Mouse (Mus musculus) kidney, embryonic 14.5 days (tissue): ENCODE results near the gene Gucy2e. TPM values are rescaled to one million over a fixed set of nuclear protein-coding genes. Genes with fewer than 3 reads are reported as not detected.
A peak's percentile ranks its signal among the peaks of the same experiment; 100 is the strongest.

Experiments
- ATAC-seq: fragments of 200-750 bp; cut with Nextera tagmentation; 2 replicates; pipeline ENCODE4 v1.8.0; 2017; ENCODE audit warnings: moderate number of reproducible peaks, mild to moderate bottlenecking, moderate TSS enrichment, moderate library complexity; ENCODE audit not compliant: low FRiP score, low TSS enrichment
- H3K27ac ChIP-seq: fragments of 300-500 bp; sonication (generic); 2 replicates; pipeline ENCODE4 v1.5.1; 2014; ENCODE audit warnings: low read depth, mild to moderate bottlenecking, low read length, moderate library complexity, mixed read lengths
- H3K27me3 ChIP-seq: fragments of 300-500 bp; sonication (generic); 2 replicates; pipeline ENCODE4 v1.6.1; 2014; ENCODE audit warnings: mild to moderate bottlenecking, low read length; ENCODE audit not compliant: control insufficient read depth, insufficient read depth
- H3K36me3 ChIP-seq: fragments of 300-500 bp; sonication (generic); 2 replicates; pipeline ENCODE4 v1.6.1; 2014; ENCODE audit warnings: low read length, mixed read lengths; ENCODE audit not compliant: control insufficient read depth, insufficient read depth
- H3K4me1 ChIP-seq: fragments of 300-500 bp; sonication (generic); 2 replicates; pipeline ENCODE4 v1.6.1; 2014; ENCODE audit warnings: low read length, mixed read lengths; ENCODE audit not compliant: control insufficient read depth, insufficient read depth
- H3K4me2 ChIP-seq: fragments of 300-500 bp; sonication (generic); replicated peaks from 2 replicates; pipeline ENCODE4 v1.6.1; 2014; ENCODE audit warnings: low read depth, mild to moderate bottlenecking, low read length
- H3K4me3 ChIP-seq: fragments of 300-500 bp; sonication (generic); 2 replicates; pipeline ENCODE4 v1.5.1; 2014; ENCODE audit warnings: mild to moderate bottlenecking, low read length
- H3K9ac ChIP-seq: fragments of 300-500 bp; sonication (generic); 2 replicates; pipeline ENCODE4 v1.6.1; 2014; ENCODE audit warnings: low read depth, mild to moderate bottlenecking, low read length, moderate library complexity
- H3K9me3 ChIP-seq: fragments of 300-500 bp; sonication (generic); 2 replicates; pipeline ENCODE4 v1.6.1; 2016; ENCODE audit warnings: low read length; ENCODE audit not compliant: control insufficient read depth
- WGBS: fragments of 180-500 bp; shearing (Covaris S2); extraction: QIAGEN DNeasy Blood & Tissue Kit; methylation state at CpG from one replicate; pipeline ENCODE4 v1.1.7; 2014; 5-methylcytosine and 5-hydroxymethylcytosine counted together
- polyA plus RNA-seq: library from polyadenylated mRNA; unstranded; fragments of >200 nt; fragmentation: Nextera tagmentation; extraction: Ambion mirVana; gene quantifications from 2 replicates; pipeline ENCODE4 v1.2.1, GENCODE M21; 2014

Gene Gucy2e
- polyA plus RNA-seq, 1 experiment from 2014 or later, result 0.11 TPM

DNA sequence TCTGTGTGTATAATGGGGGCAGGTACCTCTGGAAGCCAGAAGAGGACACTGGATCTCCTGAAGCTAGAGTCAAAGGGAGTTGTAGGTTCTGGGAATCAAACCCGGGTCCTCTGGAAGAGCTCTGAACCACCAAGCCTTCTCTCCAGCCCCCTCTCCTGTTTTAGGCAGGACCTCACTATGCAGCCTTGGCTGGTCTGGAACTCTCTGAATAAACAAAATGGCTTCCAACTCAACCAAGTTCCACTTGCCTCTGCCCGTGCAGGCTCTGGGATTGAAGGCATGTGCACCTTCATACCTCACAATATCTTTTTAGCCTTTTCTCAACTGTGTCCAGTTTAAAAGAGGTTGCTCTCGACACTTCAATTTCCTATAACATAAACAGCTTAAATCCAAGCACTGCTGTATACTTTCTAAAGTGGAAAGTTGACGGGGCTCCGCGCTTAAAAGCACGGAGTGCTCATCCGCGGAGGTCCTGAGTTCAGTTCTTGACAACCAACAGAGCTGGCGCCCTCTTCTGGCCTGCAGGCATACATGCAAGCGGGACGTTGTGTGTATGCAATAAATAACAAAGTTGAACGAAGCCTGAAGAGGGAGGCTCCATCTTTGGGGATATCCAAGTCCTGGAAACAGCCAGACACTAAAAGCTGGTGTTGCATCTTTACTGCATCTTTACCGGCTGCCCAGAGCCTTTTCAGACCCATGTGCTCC lies 14.5 kb upstream of the Gucy2e start:
- no peaks in the 10 kb centered on the region for H3K9me3 ChIP-seq
- ATAC-seq, result no peak
- no peak overlapping the region for H3K9ac ChIP-seq
- H3K27ac ChIP-seq, result no peak overlapping the region
- no peak overlapping the region for H3K4me2 ChIP-seq
- no peak overlapping the region for H3K4me3 ChIP-seq
- no peaks in the 10 kb centered on the region for H3K27me3 ChIP-seq
- H3K4me1 ChIP-seq, result no peaks in the 10 kb centered on the region
- WGBS, result 67% methylated on average over 14 of the region's 14 CpGs
- no peaks in the 10 kb centered on the region for H3K36me3 ChIP-seq

DNA sequence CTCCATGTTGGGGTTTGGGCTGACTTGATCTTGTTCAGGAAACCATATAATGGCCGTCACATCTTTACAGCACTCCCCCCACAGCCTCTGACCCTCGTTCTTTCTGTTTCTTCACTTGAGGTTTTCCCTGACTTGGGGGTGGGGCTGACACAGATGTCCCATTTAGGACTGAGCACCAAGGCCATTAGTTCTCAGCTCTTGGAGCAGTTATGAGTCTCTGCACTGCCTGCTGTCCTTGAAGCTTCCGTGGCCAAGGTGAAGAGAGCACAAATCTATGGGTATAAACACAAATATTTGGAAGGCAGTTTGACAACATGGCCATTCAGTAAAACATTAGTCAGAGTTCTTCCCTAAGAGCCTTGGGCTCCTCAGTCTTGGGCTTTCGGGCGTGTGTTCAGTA lies 13.3 kb upstream of the Gucy2e start:
- no peaks in the 10 kb centered on the region for H3K36me3 ChIP-seq
- 70% methylated on average over 5 of the region's 5 CpGs for WGBS
- no peaks in the 10 kb centered on the region for H3K27me3 ChIP-seq

DNA sequence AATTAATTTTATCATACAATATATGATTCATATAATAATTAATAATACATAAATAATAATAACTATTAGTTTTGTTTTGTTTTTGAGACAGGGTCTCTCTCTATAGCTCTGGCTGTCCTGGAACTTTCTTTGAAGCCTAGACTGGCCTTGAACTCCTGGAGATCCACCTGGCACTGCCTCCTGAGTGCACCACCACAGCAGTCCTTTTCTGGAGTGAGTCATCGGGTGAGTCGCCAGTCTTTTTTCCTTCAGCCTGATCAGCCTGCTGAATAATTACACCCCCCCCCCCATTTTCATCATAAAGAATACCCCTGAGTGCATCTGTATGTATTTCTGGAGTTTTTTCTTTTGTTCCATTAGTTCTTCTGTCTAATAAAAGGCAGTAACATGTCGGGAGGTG lies 12.3 kb upstream of the Gucy2e start:
- no peak overlapping the region for H3K4me2 ChIP-seq
- H3K4me3 ChIP-seq, result no peak overlapping the region
- no peaks in the 10 kb centered on the region for H3K36me3 ChIP-seq
- WGBS, result 90% methylated on average over 3 of the region's 3 CpGs
- H3K27ac ChIP-seq, result no peak overlapping the region
- no peak for ATAC-seq
- H3K9me3 ChIP-seq, result no peaks in the 10 kb centered on the region
- no peaks in the 10 kb centered on the region for H3K27me3 ChIP-seq
- H3K9ac ChIP-seq, result no peak overlapping the region
- H3K4me1 ChIP-seq, result no peaks in the 10 kb centered on the region

More for the DNA sequence above, 13.3 kb upstream of the Gucy2e start:
- Histone ChIP-seq H3K27ac (no peak overlapping the region), H3K4me3 (no peak overlapping the region), H3K9me3 (no peaks in the 10 kb centered on the region), H3K9ac (no peak overlapping the region), H3K4me1 (no peaks in the 10 kb centered on the region), H3K4me2 (no peak overlapping the region)
- no peak for ATAC-seq

DNA sequence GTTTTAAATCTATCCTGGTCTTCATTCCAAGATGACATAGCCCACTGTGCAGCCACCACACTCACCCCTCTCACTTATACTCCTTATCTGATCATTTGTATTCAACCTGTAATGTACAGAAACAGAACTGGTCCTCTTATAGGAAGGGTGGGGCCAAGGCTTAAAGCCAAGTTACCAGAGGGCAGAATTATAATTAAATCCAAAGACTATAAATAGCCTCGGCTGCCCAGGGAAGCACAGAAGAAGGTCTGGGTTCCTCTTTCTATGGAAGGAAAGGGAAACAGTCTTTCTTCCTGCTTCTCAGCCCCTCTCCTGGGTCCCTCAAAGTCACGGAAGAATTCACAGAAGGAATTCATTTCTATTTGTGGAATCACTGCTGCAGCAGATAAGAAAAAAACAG lies 8.8 kb upstream of the Gucy2e start:
- Histone ChIP-seq H3K4me1 (no peaks in the 10 kb centered on the region), H3K27ac (peak overlapping the region; percentile 42; the same call in 1 of the 2 replicates), H3K4me3 (no peak overlapping the region), H3K27me3 (no peaks in the 10 kb centered on the region), H3K36me3 (no peaks in the 10 kb centered on the region), H3K4me2 (no peak overlapping the region), H3K9ac (no peak overlapping the region), H3K9me3 (no peaks in the 10 kb centered on the region)
- WGBS, result 40% methylated on average over 2 of the region's 2 CpGs
- ATAC-seq, result no peak

DNA sequence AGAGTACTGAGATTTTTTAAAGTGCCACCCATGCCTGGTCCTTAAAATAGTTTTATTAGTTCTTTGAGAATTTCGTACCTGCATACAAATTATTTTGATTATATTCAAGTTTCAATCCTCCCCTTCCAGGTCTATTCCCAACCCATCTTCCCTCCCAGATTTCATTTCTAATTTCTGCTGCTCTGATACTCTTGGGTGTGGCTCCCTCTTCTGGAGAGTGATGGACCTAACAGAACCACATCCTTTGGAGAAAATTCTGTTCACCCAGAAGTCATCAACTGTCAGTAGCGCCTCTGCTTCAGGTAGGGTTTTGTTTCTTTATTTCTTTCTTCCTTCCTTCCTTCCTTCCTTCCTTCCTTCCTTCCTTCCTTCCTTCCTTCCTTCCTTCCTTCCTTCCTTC lies 8.1 kb upstream of the Gucy2e start:
- H3K4me2 ChIP-seq, result no peak overlapping the region
- no peak for ATAC-seq
- WGBS, result 15% methylated on average over 2 of the region's 2 CpGs
- no peak overlapping the region for H3K4me3 ChIP-seq
- no peak overlapping the region for H3K9ac ChIP-seq
- H3K36me3 ChIP-seq, result no peaks in the 10 kb centered on the region
- no peaks in the 10 kb centered on the region for H3K27me3 ChIP-seq
- H3K9me3 ChIP-seq, result no peaks in the 10 kb centered on the region
- H3K4me1 ChIP-seq, result no peaks in the 10 kb centered on the region
- H3K27ac ChIP-seq, result no peak overlapping the region

DNA sequence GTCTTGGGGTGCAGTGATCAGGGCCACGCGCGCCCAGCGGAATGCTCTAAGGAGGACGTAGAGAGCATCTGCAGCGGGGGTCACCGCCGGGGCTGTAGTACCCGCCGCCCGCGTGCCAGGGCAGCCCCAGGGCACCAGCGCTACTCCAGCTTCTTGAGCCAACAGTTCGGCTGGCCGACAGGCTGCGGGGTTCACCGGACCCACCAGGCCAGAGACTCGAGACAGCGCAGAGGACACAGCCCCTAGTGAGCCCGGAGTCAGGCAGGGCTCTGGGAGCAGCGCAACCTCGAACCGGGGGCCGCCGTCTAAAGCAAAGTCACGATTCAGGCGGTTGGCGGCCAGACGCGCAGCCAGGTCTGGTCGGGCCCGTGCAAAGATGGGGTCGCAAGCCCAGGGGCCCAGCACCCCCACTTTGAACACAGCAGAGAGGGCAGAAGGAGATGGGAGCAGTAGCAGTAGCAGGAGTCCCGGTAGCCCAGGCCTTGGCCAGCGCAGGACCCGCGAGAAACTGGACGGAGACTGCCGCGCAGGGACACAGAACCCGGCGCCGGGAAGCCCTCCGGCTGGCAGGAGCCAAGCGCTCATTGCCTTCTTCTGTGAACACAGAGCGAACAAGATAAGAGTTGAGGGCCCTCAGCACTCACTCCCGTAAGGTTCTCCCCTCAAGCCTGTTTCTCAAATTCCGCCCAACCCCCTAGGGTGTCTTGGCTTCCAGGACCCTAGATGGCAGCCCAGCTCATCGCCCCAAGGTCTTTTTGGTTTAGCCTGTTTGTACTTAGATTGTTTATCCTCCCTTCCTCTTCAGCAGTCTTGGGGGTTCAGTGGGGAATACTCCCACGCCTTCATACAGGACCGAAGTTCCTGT lies 543 bp downstream of the Gucy2e start:
- peak; percentile 22; the same call in 1 of the 2 replicates for ATAC-seq
- Histone ChIP-seq H3K27ac (peak overlapping the region; percentile 59; the same call in 1 of the 2 replicates), H3K36me3 (no peaks in the 10 kb centered on the region), H3K27me3 (peaks cover 15% of the 10 kb centered on the region), H3K4me2 (peak overlapping the region; percentile 92), H3K9ac (peak overlapping the region; percentile 52), H3K4me3 (peak overlapping the region; percentile 47), H3K4me1 (peaks cover 8% of the 10 kb centered on the region; the same call in 1 of the 2 replicates), H3K9me3 (no peaks in the 10 kb centered on the region)
- 4% methylated on average over 51 of the region's 51 CpGs for WGBS

DNA sequence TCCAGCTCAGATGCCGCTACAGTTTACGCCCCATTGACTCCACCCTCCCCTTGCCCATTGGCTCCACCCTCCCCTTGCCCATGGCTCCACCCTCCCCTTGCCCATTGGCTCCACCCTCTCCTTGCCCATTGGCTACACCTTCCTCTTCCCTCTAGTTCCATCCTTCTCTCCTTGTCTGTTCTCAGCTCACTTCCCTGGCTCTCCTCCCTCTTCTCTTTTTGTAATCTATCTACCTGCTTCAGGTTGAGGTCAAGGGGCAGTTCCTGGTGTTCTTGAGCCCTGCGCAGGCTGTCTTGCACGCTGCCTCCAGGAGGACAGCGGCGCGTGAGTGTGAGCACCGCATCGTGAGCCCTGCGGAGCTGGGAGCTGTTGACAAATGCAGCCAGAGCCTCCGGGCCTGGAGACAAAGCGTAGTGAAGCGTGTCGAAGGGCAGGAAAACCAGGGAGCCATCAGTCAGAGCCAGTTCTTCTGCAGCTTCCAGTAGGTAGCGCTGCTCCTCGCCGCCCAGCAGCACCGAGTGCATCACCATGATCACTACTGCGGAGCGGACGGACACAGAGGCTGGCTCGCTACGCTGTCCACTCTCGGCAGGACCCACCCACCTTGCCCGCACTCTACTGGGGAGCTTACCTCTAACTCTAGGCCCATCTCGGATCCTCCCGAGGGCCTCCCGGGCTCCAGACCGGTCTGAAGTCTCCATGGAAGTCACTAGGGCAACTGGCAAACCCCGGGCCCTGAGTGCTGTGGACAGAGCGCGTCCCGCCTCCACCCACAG lies 1.4 kb downstream of the Gucy2e start:
- Histone ChIP-seq H3K4me1 (peaks cover 8% of the 10 kb centered on the region; the same call in 1 of the 2 replicates), H3K4me2 (peak overlapping the region; percentile 92), H3K27ac (peak overlapping the region; percentile 59; the same call in 1 of the 2 replicates), H3K36me3 (no peaks in the 10 kb centered on the region), H3K27me3 (peaks cover 15% of the 10 kb centered on the region), H3K4me3 (peak overlapping the region; percentile 47), H3K9ac (peak overlapping the region; percentile 52), H3K9me3 (no peaks in the 10 kb centered on the region)
- peak; percentile 90 for ATAC-seq
- WGBS, result 1% methylated on average over 33 of the region's 33 CpGs

DNA sequence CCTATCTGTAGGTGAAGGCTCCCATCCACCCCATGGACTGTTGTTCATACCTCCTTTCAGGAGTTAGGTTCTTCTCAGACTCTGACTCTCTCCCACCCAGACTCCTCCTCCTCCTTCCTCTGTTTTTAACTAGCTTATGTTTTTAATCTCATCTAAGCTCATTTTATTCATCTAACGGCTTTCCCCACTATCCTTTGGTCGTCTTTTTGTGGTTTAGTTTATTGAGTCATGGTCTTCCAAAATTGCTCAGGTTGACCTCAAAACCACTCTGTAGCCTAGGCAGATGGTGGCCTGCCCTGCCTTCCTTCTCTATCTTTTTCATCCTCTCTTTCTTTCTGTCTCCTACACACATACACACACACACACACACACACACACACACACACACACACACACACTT lies 3.7 kb downstream of the Gucy2e start:
- WGBS, result 94% methylated on average over 2 of the region's 2 CpGs
- Histone ChIP-seq H3K27ac (no peak overlapping the region), H3K9me3 (no peaks in the 10 kb centered on the region), H3K9ac (no peak overlapping the region), H3K4me1 (peaks cover 8% of the 10 kb centered on the region; the same call in 1 of the 2 replicates), H3K4me3 (no peak overlapping the region), H3K36me3 (no peaks in the 10 kb centered on the region), H3K27me3 (peaks cover 15% of the 10 kb centered on the region), H3K4me2 (no peak overlapping the region)
- ATAC-seq, result no peak
